Mouse (Mus musculus): ENCODE data around the gene Bcl2l11.

Gene Bcl2l11

GRCm38 (mm10) chr2:128211022-128211880 lies 85.4 kb downstream of the Bcl2l11 start:
- DNase-seq (ENCODE audit: low spot score): no peak

- DNase-seq (ENCODE audit: low spot score): no peak
Observed at GRCm38 (mm10) chr2:128211881-128212209, 86.0 kb downstream of the Bcl2l11 start.

Data from ovary, postnatal 10 days (tissue).